In genomic region chr12:17746725-17747124, GRCm38 (mm10) we compare ENCODE assay signal across 8 mouse cellular contexts. TPM values are rescaled to one million over a fixed set of nuclear protein-coding genes. Genes with fewer than 3 reads are reported as not detected.
A peak's percentile ranks its signal among the peaks of the same experiment; 100 is the strongest.
DNase-seq lines count a peak whose midpoint lies in the region; ATAC-seq lines count a peak whose summit lies in the region.

No protein-coding gene starts in this region.

- no peak overlapping the region for H3K4me2 ChIP-seq in lung, embryonic 15.5 days

- peaks cover 76% of the 10 kb centered on the region for H3K4me1 ChIP-seq in lung, embryonic 15.5 days

- H3K9ac ChIP-seq in lung, embryonic 15.5 days: no peak overlapping the region

- no peak overlapping the region for H3K4me3 ChIP-seq in lung, embryonic 15.5 days

- ATAC-seq in lung, embryonic 15.5 days (ENCODE audit: borderline replicate concordance, extremely low read depth, low FRiP score, low TSS enrichment): peak; percentile 33; the same call in 1 of the 2 replicates

- no peaks in the 10 kb centered on the region for H3K36me3 ChIP-seq in lung, embryonic 15.5 days

- no peaks in the 10 kb centered on the region for H3K9me3 ChIP-seq in lung, embryonic 15.5 days

- peak; percentile 48 for DNase-seq in right cerebral cortex, adult 18-20 months
- DNase-seq in right cerebral cortex, postnatal 25 days: no peak
- peak; percentile 53 for DNase-seq in embryo, embryonic 10.5 days (ENCODE audit: low spot score)
- DNase-seq in gonadal fat pad, adult 2 months (ENCODE audit: low read depth): peak; percentile 37
- peak; percentile 96 to 98 for DNase-seq in kidney, adult 8-10 months
- peak; percentile 15 to 44 for DNase-seq in right cerebral cortex, adult 2 months (ENCODE audit: low spot score in 2 of 2)
- DNase-seq in thymus, postnatal 36 days: no peak

- WGBS in lung, embryonic 15.5 days: 10% methylated on average over 3 of the region's 3 CpGs

- peak overlapping the region; percentile 76 for H3K27ac ChIP-seq in lung, embryonic 15.5 days

- H3K27me3 ChIP-seq in lung, embryonic 15.5 days: no peaks in the 10 kb centered on the region

RNA-seq across cellular contexts. Expression of gene Hpcal1, which starts 56.1 kb away (rescaled TPM):
- polyA plus RNA-seq in gonadal fat pad, adult 2 months (2012; rRNA removed): 136 and 141 TPM in 2 replicates
- 62.0 and 72.2 TPM in 2 replicates for polyA plus RNA-seq in lung, embryonic 15.5 days (2015; fragmentation: Nextera tagmentation; extraction: Ambion mirVana)

Comparison
In these comparisons a context has a peak if more than half of its experiments do, and no peak if none do; other contexts are left out.
1. DNase-seq: peak in right cerebral cortex, adult 18-20 months (single experiment), embryo, embryonic 10.5 days (single experiment), gonadal fat pad, adult 2 months (single experiment), kidney, adult 8-10 months (2 of 2) and right cerebral cortex, adult 2 months (2 of 2); none in right cerebral cortex, postnatal 25 days (single experiment) and thymus, postnatal 36 days (0 of 2).